Mouse (Mus musculus) retina, adult 2 months (tissue): ENCODE results near the gene Cdh5.
"Not testable (repeated sequence)": the region's sequence is repeated elsewhere in the genome, so short reads cannot be mapped to it uniquely, and the experiment has no call there.

Source experiments
- DNase-seq: peaks from one replicate; pipeline ENCODE4 v3.0.0-alpha.2; 2012; ENCODE audit warnings: low read depth, low spot score

Gene Cdh5

GRCm38 (mm10) chr8:104101415-104101814 is at the start of gene Cdh5:
Gene Cdh5, plus strand, starts transcription at chr8:104101625.
- no peak for DNase-seq

DNA sequence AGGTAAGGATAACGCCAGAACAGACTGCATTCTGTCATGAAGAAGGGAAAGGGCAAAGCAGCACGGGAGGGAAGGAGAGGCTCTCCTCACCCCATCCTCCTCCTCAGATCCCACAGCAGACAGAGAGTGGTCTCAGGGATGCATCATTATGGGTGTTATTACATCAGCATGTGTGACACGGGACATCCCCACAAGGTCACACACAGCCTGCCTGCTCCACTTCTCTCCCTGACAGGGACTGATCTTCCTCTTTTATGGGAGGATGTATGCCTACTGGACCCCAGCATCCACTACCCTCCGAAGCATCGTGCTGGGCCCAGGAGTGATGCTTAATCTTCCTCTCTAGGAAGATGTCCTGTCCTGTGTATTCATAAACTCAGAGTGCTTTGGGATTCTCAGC is 41.5 kb upstream of the Cdh5 start:
- no peak for DNase-seq

DNA sequence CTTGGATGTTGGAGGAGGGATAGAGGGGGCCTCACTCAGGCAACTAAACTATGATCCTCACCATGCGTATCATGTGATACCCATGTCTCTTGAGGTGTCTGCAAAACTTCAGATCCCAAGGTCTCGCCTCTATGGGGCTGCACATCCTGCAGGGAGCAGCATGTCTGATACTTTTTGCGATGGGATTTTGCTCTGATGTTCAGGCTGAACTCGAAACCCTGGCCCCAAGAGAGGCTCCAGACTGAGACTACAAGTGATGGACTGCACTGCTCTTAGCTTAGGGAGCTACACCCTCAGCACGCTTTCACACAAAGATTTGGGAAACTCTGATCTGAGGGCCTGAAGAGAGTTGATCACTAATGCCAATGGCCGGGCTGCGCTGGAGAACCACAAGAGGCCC is 41.0 kb upstream of the Cdh5 start:
- no peak for DNase-seq

DNA sequence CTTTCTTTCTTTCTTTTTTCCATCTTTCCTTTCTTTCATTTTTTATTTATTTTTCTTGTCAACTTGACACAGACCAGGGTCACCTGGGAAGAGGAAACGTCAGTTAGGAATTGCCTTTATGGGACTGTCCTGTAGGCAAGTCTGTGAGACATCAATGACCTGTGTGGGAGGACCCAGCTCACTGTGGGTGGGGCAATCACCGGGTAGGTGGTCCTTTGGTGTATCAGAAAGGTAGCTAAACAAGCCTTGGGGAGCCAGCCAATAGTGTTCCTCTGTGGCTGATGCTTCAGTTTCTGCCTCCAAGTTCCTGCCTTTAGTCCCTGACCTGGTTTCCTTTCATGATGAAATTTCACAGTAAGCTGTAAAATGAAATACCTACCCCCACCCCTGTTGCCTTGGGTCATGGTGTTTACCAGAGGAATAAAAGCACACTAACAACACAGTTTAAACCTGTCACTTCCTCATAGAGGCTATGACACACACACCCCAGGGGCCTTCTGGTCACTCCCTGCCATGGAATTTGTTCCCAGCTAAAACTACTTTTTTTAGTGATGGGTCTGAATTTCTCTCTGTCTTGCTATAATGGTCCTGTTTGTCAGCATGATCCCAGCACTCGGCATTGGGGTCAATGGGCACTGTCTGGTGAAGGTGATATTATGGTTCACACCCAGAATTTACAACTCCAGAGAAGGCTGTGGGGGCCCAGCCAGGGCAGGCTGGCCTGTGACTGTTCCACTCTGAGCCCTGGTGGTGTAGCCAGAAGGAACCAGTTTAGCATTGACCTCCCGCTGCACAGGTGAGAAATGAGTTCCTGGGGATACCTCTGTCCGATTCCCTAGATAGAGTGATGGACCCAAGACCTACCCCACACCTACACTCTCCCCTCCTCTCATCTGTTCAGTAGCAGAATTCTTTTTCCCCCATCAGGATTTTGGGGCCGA is 40.1 kb upstream of the Cdh5 start:
- no peak for DNase-seq

- DNase-seq, result no peak
These were observed 39.2 kb upstream of the Cdh5 start for GRCm38 (mm10) chr8:104061989-104062820.

- DNase-seq, result no peak
These were observed 36.2 kb upstream of the Cdh5 start for GRCm38 (mm10) chr8:104065223-104065622.

- no peak for DNase-seq
These were observed 35.4 kb upstream of the Cdh5 start for GRCm38 (mm10) chr8:104065906-104066518.

DNA sequence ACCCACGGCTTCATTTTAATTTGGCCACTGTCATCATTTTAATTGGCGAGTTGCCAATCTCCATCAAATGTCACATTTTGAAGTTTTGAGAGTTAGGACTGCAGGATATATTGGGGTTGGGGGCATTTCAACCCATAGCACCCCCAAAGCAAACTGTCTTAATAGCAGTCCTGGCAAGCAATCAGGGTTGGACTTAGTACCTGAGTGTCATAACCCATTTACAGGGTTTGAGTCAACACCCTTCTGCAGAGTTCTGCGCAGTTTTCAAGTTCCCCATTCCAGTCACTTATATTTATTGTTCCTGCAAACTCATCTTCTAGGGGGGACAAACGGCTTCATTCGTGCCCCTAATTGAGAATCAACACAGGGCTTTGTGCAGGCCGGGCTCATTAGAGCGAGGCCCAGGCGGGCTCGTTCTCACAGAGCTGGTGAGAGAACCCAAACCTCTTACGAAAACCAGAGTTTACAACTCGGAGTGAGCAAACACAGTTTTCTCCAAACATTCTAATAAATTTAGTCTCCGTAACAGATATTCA is 34.0 kb upstream of the Cdh5 start:
- no peak for DNase-seq

- no peak for DNase-seq
These were observed 32.9 kb upstream of the Cdh5 start for GRCm38 (mm10) chr8:104068421-104069035.

GRCm38 (mm10) chr8:104070201-104070865 is 31.1 kb upstream of the Cdh5 start:
- DNase-seq, result not testable (repeated sequence)

GRCm38 (mm10) chr8:104070949-104071348 is 30.5 kb upstream of the Cdh5 start:
- no peak for DNase-seq

DNA sequence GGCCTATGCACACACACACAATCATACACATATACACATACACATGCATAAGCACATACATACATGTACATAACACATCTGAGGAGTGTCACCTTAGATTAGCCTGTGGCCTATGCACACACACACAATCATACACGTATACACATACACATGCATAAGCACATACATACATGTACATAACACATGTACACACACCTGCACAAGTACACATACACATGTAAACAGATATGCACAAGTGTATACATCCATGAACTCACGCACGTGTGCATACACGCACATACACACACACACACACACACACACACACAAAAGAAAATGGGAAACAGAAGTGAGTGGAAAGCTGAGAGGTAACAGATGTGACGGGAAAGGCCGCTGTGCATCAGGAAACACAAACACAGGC is 26.3 kb upstream of the Cdh5 start:
- DNase-seq, result no peak

- DNase-seq, result no peak
These were observed 24.6 kb upstream of the Cdh5 start for GRCm38 (mm10) chr8:104076541-104077412.

GRCm38 (mm10) chr8:104078091-104078490 is 23.3 kb upstream of the Cdh5 start:
- DNase-seq, result no peak

DNA sequence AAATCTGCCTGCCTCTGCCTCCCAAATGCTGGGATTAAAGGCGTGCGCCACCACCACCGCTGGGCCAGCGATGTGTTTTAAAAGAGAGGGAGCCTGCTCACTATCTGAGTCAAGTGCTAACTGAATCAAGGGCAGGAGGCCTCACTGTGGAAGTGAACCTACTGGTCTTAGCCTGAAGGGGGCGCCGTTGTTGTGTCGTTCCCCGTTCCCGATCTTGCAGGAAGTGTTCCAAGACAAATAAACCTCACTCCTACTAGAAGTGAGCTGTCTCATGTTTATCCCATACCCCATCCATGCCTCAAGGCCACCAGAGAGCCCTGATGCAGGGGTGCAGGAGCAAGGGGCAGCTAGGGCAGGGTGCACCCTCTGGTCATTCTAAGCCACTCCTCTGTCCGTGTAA is 16.1 kb upstream of the Cdh5 start:
- no peak for DNase-seq

- DNase-seq, result no peak
These were observed 14.8 kb upstream of the Cdh5 start for GRCm38 (mm10) chr8:104086615-104087014.

- DNase-seq, result no peak
These were observed 14.3 kb upstream of the Cdh5 start for GRCm38 (mm10) chr8:104087091-104087490.

DNA sequence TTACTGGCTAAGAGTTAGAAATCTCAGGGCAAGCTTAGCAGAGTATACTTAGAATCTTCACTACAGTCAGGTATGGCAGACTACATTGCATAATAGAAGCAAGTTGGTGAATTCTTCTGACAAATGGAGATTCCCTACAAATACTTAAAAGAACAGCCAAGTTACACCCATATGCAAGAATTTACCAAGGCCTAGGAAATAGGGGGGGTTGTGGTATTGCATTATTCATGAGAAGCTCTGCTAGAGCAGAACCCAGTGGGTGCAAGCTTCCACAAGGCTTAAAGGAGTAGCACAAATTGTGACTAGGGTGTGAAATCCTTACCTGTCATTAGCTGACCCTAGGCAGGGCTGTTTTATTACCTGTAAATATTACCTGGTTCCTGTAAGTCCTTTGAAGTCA is 13.5 kb upstream of the Cdh5 start:
- DNase-seq, result not testable (repeated sequence)

GRCm38 (mm10) chr8:104088881-104089280 is 12.5 kb upstream of the Cdh5 start:
- no peak for DNase-seq
